Mouse (Mus musculus): Measurements from ENCODE around the gene Prr11. TPM values are rescaled to one million over a fixed set of nuclear protein-coding genes. Genes with fewer than 3 reads are reported as not detected.

Gene Prr11
- total and polyA plus RNA-seq, 2 experiments from 2014 or later, result 1.6 to 1.8 TPM

DNA sequence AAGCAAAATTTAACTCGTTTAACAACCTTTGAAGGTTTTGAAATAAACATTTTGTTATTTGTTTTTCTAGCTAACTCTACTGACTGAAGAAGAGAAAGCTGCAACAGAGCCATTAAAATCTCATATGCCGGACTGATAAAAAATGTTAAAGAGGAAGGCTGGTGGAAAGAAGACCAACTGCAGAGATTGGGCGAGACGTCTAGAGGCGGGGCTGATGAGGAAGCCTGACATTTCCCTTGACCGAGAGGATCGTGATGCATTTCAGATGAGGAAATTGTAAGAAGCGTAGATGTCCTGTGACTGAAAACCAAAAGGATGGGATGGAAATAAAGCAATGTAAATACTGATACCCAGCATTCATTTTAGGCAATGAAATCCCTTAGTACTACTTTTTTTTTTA is 13.4 kb upstream of the Prr11 start:
- Histone ChIP-seq H3K9me3 (ENCODE audit: low read length) (no peaks in the 10 kb centered on the region), H3K36me3 (ENCODE audit: insufficient read depth, low read length) (peaks cover 33% of the 10 kb centered on the region; the same call in 1 of the 2 replicates)
- 70% methylated on average over 8 of the region's 8 CpGs for WGBS

DNA sequence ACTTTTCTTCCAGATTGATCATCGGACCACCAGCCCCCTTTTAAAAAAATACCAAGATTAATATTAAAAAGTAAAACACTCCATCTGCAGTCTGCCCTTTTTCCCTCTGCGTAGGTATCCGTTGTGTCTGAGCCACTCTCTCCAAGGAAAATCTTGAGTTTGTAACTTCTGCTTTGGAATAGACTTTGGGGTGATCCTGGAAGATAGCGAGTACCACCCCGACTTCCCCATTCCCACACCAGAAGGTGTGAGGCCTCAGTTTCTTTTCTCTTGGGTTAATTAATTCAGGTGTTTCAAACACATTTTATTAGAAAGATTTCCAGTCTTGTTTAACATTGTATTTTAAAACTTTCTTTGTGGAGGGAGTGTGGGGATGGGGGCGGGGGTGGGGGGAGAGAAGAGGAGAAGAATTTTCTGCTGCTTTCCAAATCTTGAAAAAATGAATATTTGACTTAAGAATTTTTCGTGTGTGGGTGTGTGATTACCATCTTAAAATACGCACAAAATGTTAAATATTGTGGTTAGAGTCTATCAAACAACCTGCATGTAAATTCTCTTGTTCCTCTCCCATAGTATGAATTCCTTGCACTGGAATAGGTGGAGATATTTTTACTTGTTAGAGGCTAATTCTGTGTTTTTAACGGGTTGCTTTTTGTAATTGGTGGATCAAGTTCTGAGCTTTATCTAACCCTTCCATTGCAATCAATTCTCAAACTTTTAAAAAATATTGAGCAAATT is 1.8 kb upstream of the Prr11 start:
- H3K4me2 ChIP-seq (ENCODE audit: low read depth, low read length), result peak overlapping the region; percentile 75
- no peaks in the 10 kb centered on the region; the same call in 1 of the 2 replicates for H3K36me3 ChIP-seq (ENCODE audit: insufficient read depth, low read length)
- H3K4me1 ChIP-seq (ENCODE audit: insufficient read depth, low read length), result peaks cover 4% of the 10 kb centered on the region; the same call in 1 of the 2 replicates
- peak overlapping the region; percentile 55 for H3K4me3 ChIP-seq (ENCODE audit: low read length)
- H3K27ac ChIP-seq, result peak overlapping the region; percentile 82
- peak overlapping the region; percentile 77 for H3K9ac ChIP-seq (replicated peaks; ENCODE audit: low read length)
- ATAC-seq (no peak), DNase-seq (ENCODE audit: low spot score) (no peak)
- WGBS, result 6% methylated on average over 9 of the region's 9 CpGs
- no peak for TF ChIP-seq CTCF (IDR thresholded peaks at IDR 0.05; ENCODE audit: low read depth)
- H3K9me3 ChIP-seq (ENCODE audit: low read length), result no peaks in the 10 kb centered on the region
- no peaks in the 10 kb centered on the region for H3K27me3 ChIP-seq (ENCODE audit: insufficient read depth, low read length)

More for the DNA sequence above, 13.4 kb upstream of the Prr11 start:
- Histone ChIP-seq H3K27me3 (ENCODE audit: insufficient read depth, low read length) (no peaks in the 10 kb centered on the region), H3K27ac (no peak overlapping the region), H3K4me3 (ENCODE audit: low read length) (no peak overlapping the region), H3K4me1 (ENCODE audit: insufficient read depth, low read length) (no peaks in the 10 kb centered on the region), H3K9ac (replicated peaks; ENCODE audit: low read length) (no peak overlapping the region), H3K4me2 (ENCODE audit: low read depth, low read length) (no peak overlapping the region)
- DNase-seq (ENCODE audit: low spot score) (no peak), ATAC-seq (no peak)
- TF ChIP-seq CTCF (IDR thresholded peaks at IDR 0.05; ENCODE audit: low read depth), result no peak

DNA sequence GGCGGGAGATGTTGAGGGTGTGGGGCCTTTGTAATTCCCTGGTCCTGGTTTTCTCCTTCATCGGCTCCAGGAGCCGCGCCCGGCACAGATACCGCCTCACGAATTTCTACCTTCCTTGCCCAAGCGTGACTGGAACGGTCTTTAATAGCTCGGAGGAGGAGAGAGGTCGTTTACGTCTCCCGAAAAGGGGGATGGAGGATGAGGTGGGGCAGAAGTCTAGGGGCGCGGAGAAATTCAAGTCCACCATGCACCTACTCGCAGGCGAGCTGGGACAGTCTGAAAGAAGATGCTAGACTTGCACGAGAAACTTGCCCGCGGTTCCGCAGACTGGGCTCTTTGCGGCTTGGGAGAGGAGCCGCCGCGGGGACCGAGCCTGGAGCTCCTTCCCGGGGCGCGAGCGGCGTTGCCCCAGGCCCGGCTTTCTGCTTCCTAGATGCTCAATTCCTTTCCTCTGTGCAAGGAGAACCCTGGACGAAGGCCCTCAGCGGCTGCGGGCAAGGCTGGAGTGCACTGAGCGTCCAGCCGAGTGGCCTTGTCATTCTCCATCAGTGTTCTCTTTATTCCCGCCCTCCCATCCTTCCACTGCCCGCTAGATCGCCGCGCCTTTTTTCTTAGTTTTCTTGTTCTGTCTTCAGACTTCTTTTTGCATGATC is 1.1 kb upstream of the Prr11 start:
- Histone ChIP-seq H3K27me3 (ENCODE audit: insufficient read depth, low read length) (no peaks in the 10 kb centered on the region), H3K4me1 (ENCODE audit: insufficient read depth, low read length) (peaks cover 4% of the 10 kb centered on the region; the same call in 1 of the 2 replicates), H3K9ac (replicated peaks; ENCODE audit: low read length) (peak overlapping the region; percentile 77), H3K4me2 (ENCODE audit: low read depth, low read length) (peak overlapping the region; percentile 75), H3K4me3 (ENCODE audit: low read length) (peak overlapping the region; percentile 55), H3K36me3 (ENCODE audit: insufficient read depth, low read length) (no peaks in the 10 kb centered on the region; the same call in 1 of the 2 replicates), H3K9me3 (ENCODE audit: low read length) (no peaks in the 10 kb centered on the region), H3K27ac (peak overlapping the region; percentile 82)
- no peak for TF ChIP-seq CTCF (IDR thresholded peaks at IDR 0.05; ENCODE audit: low read depth)
- ATAC-seq (no peak), DNase-seq (ENCODE audit: low spot score) (peak; percentile 51)
- under 1% methylated on average over 42 of the region's 42 CpGs for WGBS

DNA sequence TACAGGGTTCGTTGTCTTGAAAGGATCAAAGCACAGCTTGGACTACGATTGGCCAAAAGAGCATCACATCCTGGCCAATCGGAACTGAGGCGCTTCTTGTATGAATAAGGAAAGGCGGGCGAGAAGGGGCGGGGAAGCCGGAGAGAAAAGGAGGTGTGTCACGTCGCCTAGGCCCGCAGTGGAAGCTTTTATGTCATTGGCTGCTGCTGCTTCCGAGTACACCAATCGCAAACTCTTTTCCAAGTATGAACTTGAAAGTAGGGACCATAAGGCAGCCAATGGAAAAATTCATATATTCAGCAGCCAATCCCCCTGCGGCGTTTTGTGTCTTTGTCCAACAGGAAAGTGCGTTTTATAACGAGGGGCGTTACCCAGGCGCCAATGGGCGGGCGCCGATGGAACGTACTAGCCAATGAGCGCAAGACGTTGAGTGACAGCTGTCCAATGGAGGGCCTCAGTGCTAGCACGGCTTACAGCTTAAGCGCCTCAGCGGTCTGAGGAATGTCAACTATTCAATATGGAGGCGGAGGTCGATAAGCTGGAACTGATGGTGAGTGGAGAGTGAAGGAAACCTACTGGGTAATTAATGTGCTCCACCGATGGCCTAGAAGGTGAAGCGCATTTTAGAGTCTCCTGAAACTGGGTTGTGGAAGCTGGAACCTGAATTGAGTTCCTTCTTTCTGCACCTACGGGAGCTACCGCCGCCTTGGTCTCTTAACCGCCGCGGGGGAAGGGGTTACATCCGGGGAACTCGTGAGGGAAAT is 429 bp upstream of the Prr11 start, which contains the start of gene Ska2:
Gene Ska2 (plus strand): TSS at position 480 of the 764 bp plus-strand sequence.
- Histone ChIP-seq H3K4me3 (ENCODE audit: low read length) (peak within 1 kb of the TSS; percentile 55), H3K9me3 (ENCODE audit: low read length) (no peaks in the 10 kb centered on the region), H3K9ac (replicated peaks; ENCODE audit: low read length) (peak within 1 kb of the TSS; percentile 77), H3K4me2 (ENCODE audit: low read depth, low read length) (peak within 1 kb of the TSS; percentile 75), H3K4me1 (ENCODE audit: insufficient read depth, low read length) (peaks cover 4% of the 10 kb centered on the region; the same call in 1 of the 2 replicates), H3K27ac (peak within 1 kb of the TSS; percentile 82), H3K36me3 (ENCODE audit: insufficient read depth, low read length) (no peaks in the 10 kb centered on the region; the same call in 1 of the 2 replicates), H3K27me3 (ENCODE audit: insufficient read depth, low read length) (no peaks in the 10 kb centered on the region)
- DNase-seq (ENCODE audit: low spot score) (peak; percentile 100), ATAC-seq (peak; percentile 99)
- WGBS, result under 1% methylated on average over 40 of the region's 40 CpGs
- TF ChIP-seq CTCF (IDR thresholded peaks at IDR 0.05; ENCODE audit: low read depth), result no peak

DNA sequence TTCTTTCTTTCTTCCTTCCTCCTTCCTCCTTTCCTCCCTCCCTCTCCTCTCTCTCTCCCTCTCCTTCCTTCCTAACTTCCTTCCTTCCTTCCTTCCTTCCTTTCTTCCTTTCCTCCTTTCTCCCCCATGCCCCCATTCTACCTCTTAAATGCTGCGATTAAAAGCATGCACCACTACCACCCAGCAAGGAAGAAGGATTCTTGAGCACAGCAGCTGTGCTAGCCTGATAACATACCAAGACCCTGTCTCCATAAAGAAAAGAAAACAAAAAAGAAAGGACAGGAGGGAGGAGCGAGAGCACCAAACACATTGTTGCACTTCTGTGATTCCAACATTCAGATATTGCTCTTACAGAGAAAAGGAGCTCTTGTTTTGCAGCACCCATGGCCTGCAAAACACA is 21.4 kb downstream of the Prr11 start:
- DNase-seq (ENCODE audit: low spot score), result no peak
- 68% methylated on average over 2 of the region's 2 CpGs for WGBS
- Histone ChIP-seq H3K27me3 (ENCODE audit: insufficient read depth, low read length) (no peaks in the 10 kb centered on the region), H3K4me2 (ENCODE audit: low read depth, low read length) (peak overlapping the region; percentile 82), H3K27ac (no peak overlapping the region), H3K4me3 (ENCODE audit: low read length) (peak overlapping the region; percentile 66), H3K9ac (replicated peaks; ENCODE audit: low read length) (no peak overlapping the region), H3K9me3 (ENCODE audit: low read length) (no peaks in the 10 kb centered on the region), H3K4me1 (ENCODE audit: insufficient read depth, low read length) (peaks cover 9% of the 10 kb centered on the region), H3K36me3 (ENCODE audit: insufficient read depth, low read length) (peaks cover 21% of the 10 kb centered on the region; the same call in 1 of the 2 replicates)
- TF ChIP-seq CTCF (IDR thresholded peaks at IDR 0.05; ENCODE audit: low read depth), result no peak
- ATAC-seq, result no peak

DNA sequence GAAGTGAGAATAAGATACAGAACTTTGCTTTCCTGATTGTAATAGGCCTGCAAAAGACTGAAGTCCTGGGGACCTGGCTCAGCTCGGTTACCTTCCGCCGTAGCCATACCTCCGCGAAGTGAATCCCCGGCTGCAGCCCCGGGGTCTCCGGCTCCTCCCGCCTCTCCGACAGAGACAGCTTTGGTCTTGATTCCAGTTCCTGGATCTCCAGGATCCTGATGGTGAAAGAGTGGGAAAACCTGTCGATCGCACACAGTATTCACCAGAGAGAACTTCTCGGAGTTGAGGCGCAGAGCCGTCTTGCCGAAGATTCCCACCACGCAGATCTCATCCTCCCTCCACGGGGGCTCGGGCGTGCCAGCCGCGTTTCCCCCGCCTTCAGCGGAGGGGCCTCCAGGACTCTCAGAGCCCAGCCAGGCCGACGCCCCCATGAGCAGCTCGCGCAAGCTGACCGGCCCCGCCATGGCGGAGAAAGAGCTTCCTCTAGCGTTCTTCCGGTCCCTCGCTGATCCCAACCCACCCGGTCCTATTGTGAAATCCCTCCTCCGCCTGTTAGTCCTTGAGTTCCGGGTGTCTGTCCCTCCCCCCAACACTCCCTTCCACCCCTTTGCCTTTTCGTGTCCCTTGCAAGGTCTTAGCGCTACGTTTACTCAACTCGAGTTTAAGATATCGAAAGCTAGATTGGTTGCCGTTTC is 22.1 kb downstream of the Prr11 start, which contains the start of gene Smg8:
Gene Smg8 (minus strand): TSS at position 485 of the 695 bp plus-strand sequence.
- H3K9me3 ChIP-seq (ENCODE audit: low read length), result no peaks in the 10 kb centered on the region
- H3K4me1 ChIP-seq (ENCODE audit: insufficient read depth, low read length), result peaks cover 9% of the 10 kb centered on the region
- H3K4me3 ChIP-seq (ENCODE audit: low read length), result peak within 1 kb of the TSS; percentile 66
- peak; percentile 90 for DNase-seq (ENCODE audit: low spot score)
- no peak for TF ChIP-seq CTCF (IDR thresholded peaks at IDR 0.05; ENCODE audit: low read depth)
- peaks cover 22% of the 10 kb centered on the region for H3K36me3 ChIP-seq (ENCODE audit: insufficient read depth, low read length)
- no peaks in the 10 kb centered on the region for H3K27me3 ChIP-seq (ENCODE audit: insufficient read depth, low read length)
- H3K9ac ChIP-seq (replicated peaks; ENCODE audit: low read length), result peak within 1 kb of the TSS; percentile 66
- WGBS, result 2% methylated on average over 43 of the region's 43 CpGs
- peak within 1 kb of the TSS; percentile 82 for H3K4me2 ChIP-seq (ENCODE audit: low read depth, low read length)
- peak; percentile 95 for ATAC-seq
- peak within 1 kb of the TSS; percentile 64 for H3K27ac ChIP-seq

Measured in hindbrain, postnatal 0 days (tissue).